Mouse (Mus musculus) hindbrain, embryonic 11.5 days (tissue): ENCODE measurements at regions not wholly inside any gene's neighbourhood (a gene's known extent, or its start where the extent isn't known, plus 50 kb on each side); places are given as distances from the start of the nearest gene placed in this dataset.
A peak's percentile ranks its signal among the peaks of the same experiment; 100 is the strongest.

Source experiments
- ATAC-seq: fragments of 200-750 bp; cut with Nextera tagmentation; 2 replicates; pipeline ENCODE4 v1.8.0; 2017; ENCODE audit warnings: mild to moderate bottlenecking, moderate TSS enrichment, moderate library complexity; ENCODE audit not compliant: low FRiP score
- DNase-seq: peaks from one replicate; pipeline ENCODE4 v3.0.0-alpha.2; 2015; ENCODE audit warnings: low spot score
- H3K27ac ChIP-seq: fragments of 300-500 bp; sonication (generic); 2 replicates; pipeline ENCODE4 v1.5.1; 2014; ENCODE audit warnings: mild to moderate bottlenecking, low read depth, low read length
- H3K27me3 ChIP-seq: fragments of 300-500 bp; sonication (generic); 2 replicates; pipeline ENCODE4 v1.6.1; 2014; ENCODE audit warnings: mild to moderate bottlenecking, low read length, moderate library complexity, mixed read lengths; ENCODE audit not compliant: control insufficient read depth, insufficient read depth
- H3K36me3 ChIP-seq: fragments of 300-500 bp; sonication (generic); 2 replicates; pipeline ENCODE4 v1.6.1; 2014; ENCODE audit warnings: mild to moderate bottlenecking, low read length, moderate library complexity, mixed read lengths; ENCODE audit not compliant: control insufficient read depth, insufficient read depth
- H3K4me1 ChIP-seq: fragments of 300-500 bp; sonication (generic); replicated peaks from 2 replicates; pipeline ENCODE4 v1.6.1; 2014; ENCODE audit warnings: low read length, mixed read lengths; ENCODE audit not compliant: control insufficient read depth, insufficient read depth
- H3K4me2 ChIP-seq: fragments of 300-500 bp; sonication (generic); replicated peaks from 2 replicates; pipeline ENCODE4 v1.6.1; 2014; ENCODE audit warnings: mild to moderate bottlenecking, low read depth, low read length
- H3K4me3 ChIP-seq: fragments of 300-500 bp; sonication (generic); 2 replicates; pipeline ENCODE4 v1.5.1; 2014; ENCODE audit warnings: low read depth, low read length
- H3K9ac ChIP-seq: fragments of 300-500 bp; sonication (generic); 2 replicates; pipeline ENCODE4 v1.6.1; 2014; ENCODE audit warnings: low read depth, low read length
- H3K9me3 ChIP-seq: fragments of 300-500 bp; sonication (generic); 2 replicates; pipeline ENCODE4 v1.6.1; 2016; ENCODE audit warnings: low read length; ENCODE audit not compliant: control insufficient read depth
- WGBS: fragments of 180-500 bp; shearing (Covaris S2); extraction: QIAGEN DNeasy Blood & Tissue Kit; methylation state at CpG from one replicate; pipeline ENCODE4 v1.1.7; 2014; 5-methylcytosine and 5-hydroxymethylcytosine counted together

DNA sequence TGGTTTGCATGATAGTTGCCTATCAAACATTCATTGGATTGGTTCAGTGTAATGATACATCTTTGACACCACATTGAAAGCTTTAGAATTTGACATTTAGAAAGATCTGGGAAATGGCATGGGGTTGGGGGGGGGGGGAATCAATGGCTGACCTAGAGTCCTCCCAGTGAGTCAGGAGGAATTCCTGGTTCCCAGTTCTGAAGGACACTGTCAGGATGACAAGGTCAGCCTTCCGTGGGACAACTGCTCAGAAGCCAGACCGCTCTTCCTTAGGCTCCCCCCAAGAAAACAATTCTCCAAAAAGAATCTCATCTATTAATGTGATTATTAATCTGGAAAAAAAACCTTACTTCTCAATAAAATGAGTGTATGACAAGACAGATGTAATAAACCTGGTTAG is 132.1 kb upstream of the Grik3 start:
- Histone ChIP-seq H3K4me2 (no peak overlapping the region), H3K36me3 (no peaks in the 10 kb centered on the region), H3K9ac (no peak overlapping the region), H3K27me3 (no peaks in the 10 kb centered on the region), H3K27ac (no peak overlapping the region), H3K9me3 (no peaks in the 10 kb centered on the region), H3K4me3 (no peak overlapping the region), H3K4me1 (no peaks in the 10 kb centered on the region; the same call in 1 of the 2 replicates)
- WGBS = 94% methylated on average over 2 of the region's 2 CpGs
- DNase-seq (no peak), ATAC-seq (no peak)

DNA sequence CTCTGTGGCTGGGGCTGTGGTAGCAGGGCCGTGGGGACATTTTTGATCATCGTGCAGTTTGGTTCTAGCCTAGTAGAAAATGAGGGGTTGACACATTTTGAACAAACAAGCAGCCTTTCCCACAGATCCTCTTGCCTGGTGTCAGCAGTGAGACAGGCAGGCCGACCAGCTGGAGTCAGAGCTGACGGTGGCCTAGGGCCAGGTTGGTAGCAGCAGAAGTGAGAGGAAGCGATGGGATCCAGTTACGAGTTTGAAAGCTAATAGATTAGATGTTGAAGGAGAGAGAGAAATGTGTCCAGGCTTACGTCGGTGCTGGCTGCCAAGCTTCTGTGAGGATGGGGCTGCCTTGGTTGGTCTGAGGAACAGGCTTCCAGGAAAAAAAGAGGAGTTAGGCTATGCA is 134.1 kb upstream of the Grik3 start:
- no peak for DNase-seq
- WGBS = 57% methylated on average over 8 of the region's 8 CpGs
- Histone ChIP-seq H3K9me3 (no peaks in the 10 kb centered on the region), H3K4me3 (no peak overlapping the region), H3K9ac (no peak overlapping the region), H3K4me2 (no peak overlapping the region), H3K4me1 (no peaks in the 10 kb centered on the region; the same call in 1 of the 2 replicates), H3K36me3 (no peaks in the 10 kb centered on the region), H3K27ac (no peak overlapping the region), H3K27me3 (no peaks in the 10 kb centered on the region)
- no peak for ATAC-seq

- no peak overlapping the region for H3K4me2 ChIP-seq
- DNase-seq = no peak
- H3K27ac ChIP-seq = no peak overlapping the region
Measured at GRCm38 (mm10) chr4:125354742-125355141, 135.8 kb upstream of the Grik3 start.

DNA sequence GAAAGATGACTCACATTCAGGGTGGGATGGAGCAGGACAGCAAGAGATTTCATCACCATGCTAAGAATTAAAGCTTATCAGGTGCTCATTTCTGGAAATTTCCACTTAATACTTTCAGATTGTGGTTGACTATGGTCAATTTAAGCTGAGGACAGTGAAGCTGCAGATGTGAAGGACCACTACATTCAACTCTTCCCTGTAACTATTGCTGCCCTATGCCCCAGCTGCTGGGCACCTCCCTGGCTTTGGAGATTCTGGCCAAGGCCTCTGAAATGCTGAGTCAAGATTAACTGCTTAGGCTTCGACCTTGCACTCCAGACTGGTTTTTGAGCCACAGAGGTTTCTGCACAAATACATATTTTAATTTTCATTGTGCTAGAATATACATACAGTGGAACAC is 140.4 kb upstream of the Grik3 start:
- H3K4me3 ChIP-seq = no peak overlapping the region
- no peak overlapping the region for H3K27ac ChIP-seq
- 73% methylated on average over 1 of the region's 1 CpGs for WGBS

More at GRCm38 (mm10) chr4:125354742-125355141, 135.8 kb upstream of the Grik3 start:
- no peak overlapping the region for H3K4me3 ChIP-seq
- no peaks in the 10 kb centered on the region for H3K36me3 ChIP-seq
- 62% methylated on average over 3 of the region's 3 CpGs for WGBS
- no peaks in the 10 kb centered on the region for H3K9me3 ChIP-seq
- no peak for ATAC-seq
- H3K27me3 ChIP-seq = no peaks in the 10 kb centered on the region
- no peaks in the 10 kb centered on the region; the same call in 1 of the 2 replicates for H3K4me1 ChIP-seq
- H3K9ac ChIP-seq = no peak overlapping the region

GRCm38 (mm10) chr4:125339056-125339455 is 151.4 kb upstream of the Grik3 start:
- no peak overlapping the region for H3K9ac ChIP-seq
- no peak overlapping the region for H3K4me2 ChIP-seq
- no peaks in the 10 kb centered on the region for H3K9me3 ChIP-seq
- H3K27ac ChIP-seq = no peak overlapping the region
- no peak overlapping the region for H3K4me3 ChIP-seq
- H3K4me1 ChIP-seq = no peaks in the 10 kb centered on the region
- DNase-seq = no peak
- H3K27me3 ChIP-seq = no peaks in the 10 kb centered on the region
- H3K36me3 ChIP-seq = no peaks in the 10 kb centered on the region
- no peak for ATAC-seq
- WGBS = 64% methylated on average over 2 of the region's 2 CpGs

More for the DNA sequence above, 140.4 kb upstream of the Grik3 start:
- no peak overlapping the region for H3K4me2 ChIP-seq
- H3K9me3 ChIP-seq = no peaks in the 10 kb centered on the region
- ATAC-seq = no peak
- H3K4me1 ChIP-seq = no peaks in the 10 kb centered on the region; the same call in 1 of the 2 replicates
- no peak overlapping the region for H3K9ac ChIP-seq
- no peaks in the 10 kb centered on the region for H3K27me3 ChIP-seq
- no peaks in the 10 kb centered on the region for H3K36me3 ChIP-seq
- no peak for DNase-seq

DNA sequence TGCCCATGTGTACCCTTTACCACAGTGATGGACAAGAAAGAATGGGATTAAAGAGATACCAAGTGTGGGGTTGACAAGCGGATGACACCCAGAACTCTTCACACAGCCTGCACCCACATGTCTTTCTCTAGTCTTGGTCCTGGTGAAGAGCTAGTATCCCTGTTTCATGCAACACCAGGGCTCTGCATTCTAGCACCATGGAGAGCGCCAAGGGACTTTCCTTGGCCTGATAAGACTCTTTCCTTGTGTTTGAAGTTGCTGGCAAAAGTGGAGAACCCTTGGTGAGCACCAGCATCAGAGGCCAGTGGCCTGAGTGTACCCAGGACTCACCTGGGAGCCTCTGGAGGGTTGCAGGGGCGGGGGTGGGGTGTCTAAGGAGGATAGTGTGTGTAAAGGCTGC is 161.7 kb upstream of the Grik3 start:
- ATAC-seq (no peak), DNase-seq (peak; percentile 43)
- Histone ChIP-seq H3K4me1 (no peaks in the 10 kb centered on the region), H3K4me2 (no peak overlapping the region), H3K27me3 (no peaks in the 10 kb centered on the region), H3K36me3 (no peaks in the 10 kb centered on the region), H3K27ac (no peak overlapping the region), H3K9me3 (no peaks in the 10 kb centered on the region), H3K4me3 (no peak overlapping the region), H3K9ac (no peak overlapping the region)
- WGBS = 40% methylated on average over 3 of the region's 3 CpGs

GRCm38 (mm10) chr4:125324495-125324894 is 166.0 kb upstream of the Grik3 start:
- H3K4me1 ChIP-seq = no peaks in the 10 kb centered on the region
- WGBS = 68% methylated on average over 3 of the region's 3 CpGs
- ATAC-seq (no peak), DNase-seq (no peak)
- no peak overlapping the region for H3K4me2 ChIP-seq
- H3K9ac ChIP-seq = no peak overlapping the region
- H3K27ac ChIP-seq = no peak overlapping the region
- H3K36me3 ChIP-seq = no peaks in the 10 kb centered on the region
- no peaks in the 10 kb centered on the region for H3K9me3 ChIP-seq
- no peaks in the 10 kb centered on the region for H3K27me3 ChIP-seq
- H3K4me3 ChIP-seq = no peak overlapping the region

GRCm38 (mm10) chr4:125319343-125319742 is 171.2 kb upstream of the Grik3 start:
- no peaks in the 10 kb centered on the region for H3K27me3 ChIP-seq
- no peaks in the 10 kb centered on the region for H3K4me1 ChIP-seq
- DNase-seq (no peak), ATAC-seq (no peak)
- no peaks in the 10 kb centered on the region for H3K9me3 ChIP-seq
- H3K27ac ChIP-seq = no peak overlapping the region
- no peak overlapping the region for H3K4me3 ChIP-seq
- no peak overlapping the region for H3K9ac ChIP-seq
- H3K4me2 ChIP-seq = no peak overlapping the region
- no peaks in the 10 kb centered on the region for H3K36me3 ChIP-seq
- 54% methylated on average over 5 of the region's 5 CpGs for WGBS

GRCm38 (mm10) chr4:125318293-125318692 is 172.2 kb upstream of the Grik3 start:
- H3K9me3 ChIP-seq = no peaks in the 10 kb centered on the region
- WGBS = 47% methylated on average over 8 of the region's 8 CpGs
- no peak for DNase-seq
- H3K27me3 ChIP-seq = no peaks in the 10 kb centered on the region
- no peaks in the 10 kb centered on the region for H3K36me3 ChIP-seq
- ATAC-seq = no peak
- H3K9ac ChIP-seq = no peak overlapping the region
- H3K4me1 ChIP-seq = no peaks in the 10 kb centered on the region
- no peak overlapping the region for H3K4me2 ChIP-seq
- no peak overlapping the region for H3K27ac ChIP-seq
- no peak overlapping the region for H3K4me3 ChIP-seq
